Mouse (Mus musculus): ENCODE data around the gene Ppfibp1.

The Ppfibp1 gene

GRCm38 (mm10) chr6:147052440-147052839 lies 164.2 kb downstream of the Ppfibp1 start:
- DNase-seq = no peak

GRCm38 (mm10) chr6:147053785-147054646 lies 165.7 kb downstream of the Ppfibp1 start:
- no peak for DNase-seq

- DNase-seq = no peak
These were observed 167.2 kb downstream of the Ppfibp1 start for GRCm38 (mm10) chr6:147055374-147055977.

- no peak for DNase-seq
These were observed 171.0 kb downstream of the Ppfibp1 start for GRCm38 (mm10) chr6:147059326-147059725.

- DNase-seq = no peak
These were observed 173.3 kb downstream of the Ppfibp1 start for GRCm38 (mm10) chr6:147061630-147062029.

GRCm38 (mm10) chr6:147062034-147062433 lies 173.7 kb downstream of the Ppfibp1 start:
- no peak for DNase-seq

GRCm38 (mm10) chr6:147062694-147063093 lies 174.4 kb downstream of the Ppfibp1 start:
- no peak for DNase-seq

GRCm38 (mm10) chr6:147064226-147064943 lies 176.1 kb downstream of the Ppfibp1 start:
- DNase-seq = no peak

- DNase-seq = no peak
These were observed 176.6 kb downstream of the Ppfibp1 start for GRCm38 (mm10) chr6:147064944-147065261.

- DNase-seq = no peak
These were observed 187.6 kb downstream of the Ppfibp1 start for GRCm38 (mm10) chr6:147075808-147076387.

GRCm38 (mm10) chr6:147076878-147077277 lies 188.6 kb downstream of the Ppfibp1 start:
- no peak for DNase-seq

- DNase-seq = no peak
These were observed 191.6 kb downstream of the Ppfibp1 start for GRCm38 (mm10) chr6:147079919-147080318.
